Mouse (Mus musculus) cerebellum, adult 9-10 months (tissue): ENCODE data around the gene Atf7ip.
A peak's percentile ranks its signal among the peaks of the same experiment; 100 is the strongest.

Experiments used
- DNase-seq: peaks from one replicate; pipeline ENCODE4 v3.0.0; 2022

The Atf7ip gene

GRCm38 (mm10) chr6:136525567-136525966 lies 19.6 kb downstream of the Atf7ip start:
- DNase-seq, result no peak

- DNase-seq, result no peak
Measured at GRCm38 (mm10) chr6:136529156-136529555, 23.2 kb downstream of the Atf7ip start.

GRCm38 (mm10) chr6:136531792-136532230 lies 25.8 kb downstream of the Atf7ip start:
- DNase-seq, result peak; percentile 69

- DNase-seq, result peak; percentile 97
Measured at GRCm38 (mm10) chr6:136532535-136533291, 26.7 kb downstream of the Atf7ip start.

GRCm38 (mm10) chr6:136533804-136534203 lies 27.8 kb downstream of the Atf7ip start:
- DNase-seq, result no peak

- DNase-seq, result no peak
Measured at GRCm38 (mm10) chr6:136534444-136534843, 28.5 kb downstream of the Atf7ip start.

GRCm38 (mm10) chr6:136535176-136535575 lies 29.2 kb downstream of the Atf7ip start:
- DNase-seq, result peak; percentile 66

- peak; percentile 54 for DNase-seq
Measured at GRCm38 (mm10) chr6:136536121-136536520, 30.2 kb downstream of the Atf7ip start.

GRCm38 (mm10) chr6:136541350-136541749 lies 35.4 kb downstream of the Atf7ip start:
- DNase-seq, result no peak

- no peak for DNase-seq
Measured at GRCm38 (mm10) chr6:136542105-136542504, 36.1 kb downstream of the Atf7ip start.

- peak; percentile 79 for DNase-seq
Measured at GRCm38 (mm10) chr6:136543164-136543563, 37.2 kb downstream of the Atf7ip start.

- no peak for DNase-seq
Measured at GRCm38 (mm10) chr6:136545284-136545870, 39.4 kb downstream of the Atf7ip start.

- peak; percentile 29 for DNase-seq
Measured at GRCm38 (mm10) chr6:136546286-136546685, 40.3 kb downstream of the Atf7ip start.

GRCm38 (mm10) chr6:136546987-136547386 lies 41.0 kb downstream of the Atf7ip start:
- peak; percentile 59 for DNase-seq

- peak; percentile 94 for DNase-seq
Measured at GRCm38 (mm10) chr6:136548041-136548770, 42.2 kb downstream of the Atf7ip start.

GRCm38 (mm10) chr6:136548796-136549195 lies 42.8 kb downstream of the Atf7ip start:
- peak; percentile 53 for DNase-seq

GRCm38 (mm10) chr6:136549606-136550005 lies 43.6 kb downstream of the Atf7ip start:
- DNase-seq, result peak; percentile 27

GRCm38 (mm10) chr6:136550596-136551304 lies 44.8 kb downstream of the Atf7ip start:
- peak; percentile 78 for DNase-seq

- peak; percentile 33 for DNase-seq
Measured at GRCm38 (mm10) chr6:136551550-136552109, 45.7 kb downstream of the Atf7ip start.

- DNase-seq, result peak; percentile 30
Measured at GRCm38 (mm10) chr6:136553156-136553555, 47.2 kb downstream of the Atf7ip start.

GRCm38 (mm10) chr6:136553767-136554569 lies 48.0 kb downstream of the Atf7ip start:
- DNase-seq, result peak; percentile 73
